Mouse (Mus musculus) intestine, postnatal 0 days (tissue): Measurements from ENCODE around the gene Klk1b1. TPM values are rescaled to one million over a fixed set of nuclear protein-coding genes. Genes with fewer than 3 reads are reported as not detected.
A peak's percentile ranks its signal among the peaks of the same experiment; 100 is the strongest.
"Not testable (repeated sequence)": the region's sequence is repeated elsewhere in the genome, so short reads cannot be mapped to it uniquely, and the experiment has no call there.

ENCODE experiments used
- ATAC-seq: fragments of 200-750 bp; cut with Nextera tagmentation; 2 replicates; pipeline ENCODE4 v1.8.0; 2017; ENCODE audit warnings: mild to moderate bottlenecking, moderate TSS enrichment, moderate library complexity
- H3K27ac ChIP-seq: fragments of 300-500 bp; sonication (generic); 2 replicates; pipeline ENCODE4 v1.5.1; 2014; ENCODE audit warnings: mild to moderate bottlenecking, low read depth, low read length, moderate library complexity
- H3K27me3 ChIP-seq: fragments of 300-500 bp; sonication (generic); replicated peaks from 2 replicates; pipeline ENCODE4 v1.6.1; 2014; ENCODE audit warnings: low read length, mixed read lengths; ENCODE audit not compliant: control insufficient read depth, insufficient read depth
- H3K36me3 ChIP-seq: fragments of 300-500 bp; sonication (generic); 2 replicates; pipeline ENCODE4 v1.6.1; 2014; ENCODE audit warnings: mild to moderate bottlenecking, moderate library complexity; ENCODE audit not compliant: control insufficient read depth, insufficient read depth
- H3K4me1 ChIP-seq: fragments of 300-500 bp; sonication (generic); replicated peaks from 2 replicates; pipeline ENCODE4 v1.6.1; 2014; ENCODE audit warnings: antibody characterized with exemption, low read length, mixed read lengths; ENCODE audit not compliant: control insufficient read depth, insufficient read depth
- H3K4me2 ChIP-seq: fragments of 300-500 bp; sonication (generic); replicated peaks from 2 replicates; pipeline ENCODE4 v1.6.1; 2014; ENCODE audit warnings: low read depth, mild to moderate bottlenecking, moderate library complexity
- H3K4me3 ChIP-seq: fragments of 300-500 bp; sonication (generic); 2 replicates; pipeline ENCODE4 v1.5.1; 2014; ENCODE audit warnings: low read depth, low read length
- H3K9ac ChIP-seq: fragments of 300-500 bp; sonication (generic); 2 replicates; pipeline ENCODE4 v1.6.1; 2014; ENCODE audit warnings: mild to moderate bottlenecking, low read depth, low read length
- H3K9me3 ChIP-seq: fragments of 300-500 bp; sonication (generic); 2 replicates; pipeline ENCODE4 v1.6.1; 2016; ENCODE audit warnings: mixed run types; ENCODE audit not compliant: control insufficient read depth
- CTCF ChIP-seq: sonication (generic); IDR thresholded peaks from 2 replicates; pipeline ENCODE4 v1.5.1; 2016; ENCODE audit warnings: low read depth, mild to moderate bottlenecking, control low read depth, antibody characterized with exemption, moderate library complexity
- WGBS: fragments of 180-500 bp; shearing (Covaris S2); extraction: QIAGEN DNeasy Blood & Tissue Kit; methylation state at CpG from one replicate; pipeline ENCODE4 v1.1.7; 2014; 5-methylcytosine and 5-hydroxymethylcytosine counted together
- polyA plus RNA-seq: library from polyadenylated mRNA; unstranded; fragments of >200 nt; fragmentation: Nextera tagmentation; extraction: Ambion mirVana; gene quantifications from 2 replicates; pipeline ENCODE4 v1.2.1, GENCODE M21; 2015

Klk1b1 gene
- polyA plus RNA-seq, 1 experiment from 2014 or later = not detected

- TF ChIP-seq CTCF = no peak
- H3K27me3 ChIP-seq = no peaks in the 10 kb centered on the region
- WGBS = 74% methylated on average over 2 of the region's 2 CpGs
- H3K4me1 ChIP-seq = no peaks in the 10 kb centered on the region
- no peaks in the 10 kb centered on the region for H3K9me3 ChIP-seq
- no peak overlapping the region for H3K27ac ChIP-seq
- no peak overlapping the region for H3K4me2 ChIP-seq
- H3K36me3 ChIP-seq = no peaks in the 10 kb centered on the region
- H3K9ac ChIP-seq = no peak overlapping the region
- H3K4me3 ChIP-seq = no peak overlapping the region
- no peak for ATAC-seq
These were observed 44.6 kb upstream of the Klk1b1 start for GRCm38 (mm10) chr7:43921941-43922340.

GRCm38 (mm10) chr7:43925985-43926384 lies 40.6 kb upstream of the Klk1b1 start:
- Histone ChIP-seq H3K4me1 (no peaks in the 10 kb centered on the region), H3K9ac (no peak overlapping the region), H3K36me3 (no peaks in the 10 kb centered on the region), H3K4me2 (no peak overlapping the region), H3K27me3 (no peaks in the 10 kb centered on the region), H3K9me3 (no peaks in the 10 kb centered on the region), H3K27ac (no peak overlapping the region), H3K4me3 (no peak overlapping the region)
- TF ChIP-seq CTCF = peak; percentile 59
- no peak for ATAC-seq
- WGBS = 74% methylated on average over 5 of the region's 5 CpGs

- Histone ChIP-seq H3K27ac (no peak overlapping the region), H3K9ac (no peak overlapping the region), H3K4me1 (no peaks in the 10 kb centered on the region), H3K9me3 (no peaks in the 10 kb centered on the region), H3K4me2 (no peak overlapping the region), H3K36me3 (no peaks in the 10 kb centered on the region), H3K27me3 (no peaks in the 10 kb centered on the region), H3K4me3 (no peak overlapping the region)
- peak; percentile 58 for TF ChIP-seq CTCF
- ATAC-seq = no peak
- WGBS = 42% methylated on average over 4 of the region's 4 CpGs
These were observed 38.0 kb upstream of the Klk1b1 start for GRCm38 (mm10) chr7:43928521-43928920.

GRCm38 (mm10) chr7:43932337-43932736 lies 34.2 kb upstream of the Klk1b1 start:
- 44% methylated on average over 4 of the region's 4 CpGs for WGBS
- no peak for TF ChIP-seq CTCF
- no peaks in the 10 kb centered on the region for H3K36me3 ChIP-seq
- ATAC-seq = no peak
- no peak overlapping the region for H3K27ac ChIP-seq
- H3K4me2 ChIP-seq = no peak overlapping the region
- no peak overlapping the region for H3K4me3 ChIP-seq
- no peak overlapping the region for H3K9ac ChIP-seq
- H3K27me3 ChIP-seq = no peaks in the 10 kb centered on the region
- no peaks in the 10 kb centered on the region for H3K4me1 ChIP-seq
- no peaks in the 10 kb centered on the region for H3K9me3 ChIP-seq

GRCm38 (mm10) chr7:43933440-43933839 lies 33.1 kb upstream of the Klk1b1 start, which contains the start of gene Klk15:
Gene Klk15, plus strand, starts transcription at chr7:43933740.
- Histone ChIP-seq H3K4me3 (no peak within 1 kb of the TSS), H3K27me3 (no peaks in the 10 kb centered on the region), H3K36me3 (no peaks in the 10 kb centered on the region), H3K9me3 (no peaks in the 10 kb centered on the region), H3K4me2 (no peak within 1 kb of the TSS), H3K27ac (no peak within 1 kb of the TSS), H3K9ac (no peak within 1 kb of the TSS), H3K4me1 (no peaks in the 10 kb centered on the region)
- no peak for TF ChIP-seq CTCF
- WGBS = 82% methylated on average over 3 of the region's 3 CpGs
- no peak for ATAC-seq

- no peak for ATAC-seq
- Histone ChIP-seq H3K9ac (no peak overlapping the region), H3K27ac (no peak overlapping the region), H3K4me1 (no peaks in the 10 kb centered on the region), H3K4me3 (no peak overlapping the region), H3K36me3 (no peaks in the 10 kb centered on the region), H3K27me3 (no peaks in the 10 kb centered on the region), H3K9me3 (no peaks in the 10 kb centered on the region), H3K4me2 (no peak overlapping the region)
- no peak for TF ChIP-seq CTCF
- WGBS = 41% methylated on average over 3 of the region's 3 CpGs
These were observed 31.8 kb upstream of the Klk1b1 start for GRCm38 (mm10) chr7:43934747-43935146.

- Histone ChIP-seq H3K4me1 (no peaks in the 10 kb centered on the region), H3K36me3 (no peaks in the 10 kb centered on the region), H3K27me3 (no peaks in the 10 kb centered on the region), H3K4me3 (no peak overlapping the region), H3K27ac (no peak overlapping the region), H3K9me3 (no peaks in the 10 kb centered on the region), H3K4me2 (no peak overlapping the region), H3K9ac (no peak overlapping the region)
- WGBS = 83% methylated on average over 14 of the region's 14 CpGs
- no peak for TF ChIP-seq CTCF
- no peak for ATAC-seq
These were observed 30.0 kb upstream of the Klk1b1 start for GRCm38 (mm10) chr7:43936551-43936950.

GRCm38 (mm10) chr7:43942293-43942692 lies 24.3 kb upstream of the Klk1b1 start:
- H3K27me3 ChIP-seq, H3K4me1 ChIP-seq, ATAC-seq, H3K9me3 ChIP-seq, H3K4me3 ChIP-seq, H3K36me3 ChIP-seq, H3K27ac ChIP-seq, H3K9ac ChIP-seq, H3K4me2 ChIP-seq: not testable (repeated sequence)
- WGBS = 44% methylated on average over 3 of the region's 3 CpGs
